Mouse (Mus musculus) right cerebral cortex, postnatal 36 days (tissue): Measurements from ENCODE around the gene Ccdc130.

Source experiments
- DNase-seq, 2 experiments: peaks; one replicate each; pipeline ENCODE4 v3.0.0; 2022; ENCODE audit warnings: low spot score in 2 of 2, mixed read lengths in 1 of 2

Ccdc130 gene

DNA sequence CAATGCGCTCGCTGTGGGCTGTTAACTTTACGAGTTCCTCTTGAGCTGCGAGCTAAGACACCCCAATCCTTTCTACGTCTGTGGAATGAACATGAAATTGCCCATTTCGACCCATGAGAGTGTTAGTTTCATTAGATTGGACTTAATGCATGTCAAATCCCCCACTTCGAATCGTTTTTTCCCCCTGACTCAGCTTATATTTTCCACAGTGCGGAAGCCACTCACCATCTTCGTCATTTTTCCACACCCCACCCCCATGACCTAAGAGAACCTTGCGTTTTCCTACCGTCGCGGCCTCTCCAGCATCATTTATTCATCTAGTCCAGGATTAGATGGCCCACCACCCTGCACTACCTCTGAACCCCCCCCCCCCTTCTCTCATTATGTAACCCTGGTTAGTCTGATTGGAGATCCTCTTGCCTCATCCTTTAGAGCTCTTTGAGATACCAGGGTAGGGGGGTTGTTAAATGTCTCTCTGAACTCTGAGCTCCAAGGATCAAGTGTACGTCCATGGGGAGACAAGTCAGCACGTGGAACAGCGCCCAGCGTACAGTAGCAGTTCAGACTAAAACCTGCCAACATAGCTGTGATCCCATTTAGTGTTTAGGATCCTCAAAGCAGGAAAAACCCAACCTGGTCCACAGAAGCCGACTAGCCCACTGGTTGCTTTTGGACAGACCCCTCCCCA, 32.5 kb downstream of the Ccdc130 start:
- no peak for DNase-seq

DNA sequence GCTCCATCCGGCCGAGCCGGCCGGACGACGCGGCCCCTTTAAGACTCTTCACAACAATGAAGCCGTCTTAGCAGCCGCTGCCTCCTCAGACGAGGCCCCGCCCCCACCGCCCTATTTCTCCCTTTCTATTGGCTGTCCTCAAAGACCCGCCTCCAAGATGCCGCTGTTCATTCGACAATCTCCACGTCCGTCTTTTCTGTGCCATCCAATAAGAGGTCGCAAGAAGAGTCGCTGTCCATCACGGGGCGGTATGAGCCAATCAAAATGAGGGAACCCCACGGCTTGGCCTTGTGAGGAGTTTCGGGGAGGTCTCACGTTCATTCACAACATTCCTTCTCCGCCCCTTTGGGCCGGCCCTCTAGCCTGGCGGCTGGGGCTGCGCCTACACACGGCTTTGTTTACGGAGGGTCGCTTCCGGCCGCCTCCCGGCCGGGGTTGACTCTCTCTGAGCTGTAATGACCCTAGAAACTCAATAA, 33.1 kb downstream of the Ccdc130 start, which contains the start of gene Zswim4:
Gene Zswim4 (minus strand): TSS at position 58 of the 476 bp plus-strand sequence.
- DNase-seq, result peak; percentile 99

DNA sequence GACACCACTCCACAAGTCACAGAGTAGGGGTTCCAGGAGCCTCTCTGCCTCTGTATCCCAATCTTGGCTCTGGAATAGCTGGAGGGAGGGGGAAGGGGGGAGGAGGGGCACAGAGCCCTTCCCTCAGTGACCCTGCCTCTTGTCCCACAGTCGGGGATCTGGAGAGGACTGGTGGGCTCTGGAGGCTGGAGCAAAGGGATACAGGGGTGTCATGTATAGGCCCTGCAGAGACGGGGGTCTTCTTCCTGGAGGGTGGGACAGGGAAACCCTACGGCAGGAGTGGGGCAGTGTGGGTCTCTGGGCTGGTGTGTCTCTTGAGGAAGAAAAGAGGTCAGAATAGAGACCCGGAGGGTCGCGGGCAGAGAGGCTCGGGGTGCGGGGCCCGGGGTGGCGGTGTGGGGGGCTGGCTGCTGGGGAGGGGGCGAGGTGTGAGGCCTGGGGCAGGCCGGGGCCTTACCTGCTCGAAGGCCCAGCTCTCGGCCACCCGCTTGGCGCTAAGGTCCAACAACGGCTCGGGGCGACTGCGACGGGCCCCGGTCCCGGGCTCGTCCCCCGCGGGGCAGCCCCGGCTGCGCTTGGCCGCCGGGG, 33.7 kb downstream of the Ccdc130 start:
- DNase-seq, result no peak

DNA sequence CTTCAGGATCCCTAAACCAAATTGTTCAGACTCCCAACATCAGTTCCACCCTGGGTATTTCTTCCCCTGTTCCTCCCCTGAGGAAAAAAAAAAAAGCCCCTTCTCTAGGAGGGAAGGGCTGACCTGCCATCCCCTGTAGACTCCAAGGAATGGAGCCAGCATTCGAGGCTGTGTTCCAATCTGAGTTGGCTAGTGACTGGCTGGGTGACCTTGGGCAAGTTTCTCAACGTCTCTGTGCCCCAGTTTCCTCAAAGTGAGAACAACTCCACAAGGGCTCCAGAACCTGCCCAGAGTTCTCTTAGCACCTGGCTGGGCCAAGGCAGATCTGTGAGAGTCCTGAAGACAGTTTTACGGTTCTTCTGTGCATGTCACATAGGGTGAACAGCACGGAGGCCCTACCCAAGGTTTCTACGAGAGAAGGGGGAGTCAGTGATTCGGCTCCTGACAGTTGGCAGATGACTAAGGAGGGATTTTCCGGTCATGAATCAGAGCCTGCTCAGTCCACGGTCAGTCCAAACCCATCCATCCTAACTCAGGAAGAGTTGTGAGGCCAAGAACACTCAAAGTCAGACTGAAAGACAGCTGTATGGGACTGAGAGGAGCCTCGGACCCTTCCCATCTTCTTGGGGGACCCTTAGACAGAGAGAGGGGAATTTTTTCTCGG, 34.3 kb downstream of the Ccdc130 start:
- no peak for DNase-seq

DNA sequence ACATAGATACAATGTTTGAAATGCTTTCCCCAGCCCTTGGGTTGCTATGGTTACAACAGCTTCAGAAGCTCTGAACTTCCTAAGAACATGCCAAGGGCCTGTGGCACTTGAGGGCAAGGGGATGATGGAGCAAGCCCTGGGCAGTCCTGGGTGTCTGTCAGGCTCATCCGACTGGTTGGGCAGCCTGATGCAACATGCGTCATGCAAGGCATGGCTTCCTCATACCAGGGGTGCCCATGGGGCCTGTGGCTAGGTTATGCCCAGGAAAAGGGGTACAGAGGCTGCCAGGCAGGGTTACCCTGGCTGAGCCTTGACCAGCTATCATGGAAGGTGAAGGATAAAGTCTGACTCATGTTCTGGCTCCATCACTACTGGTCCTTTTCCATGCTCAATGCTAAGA, 37.1 kb downstream of the Ccdc130 start:
- no peak for DNase-seq

DNA sequence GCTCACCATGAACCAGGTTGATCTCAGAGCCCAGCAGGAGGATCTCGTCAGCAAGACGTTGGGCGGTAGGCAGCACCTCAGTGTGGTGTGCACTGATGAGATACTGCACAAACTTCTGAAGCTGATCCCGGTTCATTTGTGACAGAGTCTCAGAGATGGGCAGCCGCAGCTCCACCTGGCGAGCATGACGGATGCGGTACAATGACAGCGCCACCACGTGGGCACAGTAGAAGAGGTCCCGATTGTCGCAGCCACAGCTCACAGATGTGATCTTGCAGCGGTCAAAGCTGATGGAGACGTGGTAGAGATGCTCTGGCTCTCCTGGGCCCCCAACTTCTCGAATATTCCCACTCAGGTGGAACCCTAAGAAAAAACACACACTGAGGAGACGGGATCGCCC, 39.4 kb downstream of the Ccdc130 start:
- DNase-seq, result no peak

DNA sequence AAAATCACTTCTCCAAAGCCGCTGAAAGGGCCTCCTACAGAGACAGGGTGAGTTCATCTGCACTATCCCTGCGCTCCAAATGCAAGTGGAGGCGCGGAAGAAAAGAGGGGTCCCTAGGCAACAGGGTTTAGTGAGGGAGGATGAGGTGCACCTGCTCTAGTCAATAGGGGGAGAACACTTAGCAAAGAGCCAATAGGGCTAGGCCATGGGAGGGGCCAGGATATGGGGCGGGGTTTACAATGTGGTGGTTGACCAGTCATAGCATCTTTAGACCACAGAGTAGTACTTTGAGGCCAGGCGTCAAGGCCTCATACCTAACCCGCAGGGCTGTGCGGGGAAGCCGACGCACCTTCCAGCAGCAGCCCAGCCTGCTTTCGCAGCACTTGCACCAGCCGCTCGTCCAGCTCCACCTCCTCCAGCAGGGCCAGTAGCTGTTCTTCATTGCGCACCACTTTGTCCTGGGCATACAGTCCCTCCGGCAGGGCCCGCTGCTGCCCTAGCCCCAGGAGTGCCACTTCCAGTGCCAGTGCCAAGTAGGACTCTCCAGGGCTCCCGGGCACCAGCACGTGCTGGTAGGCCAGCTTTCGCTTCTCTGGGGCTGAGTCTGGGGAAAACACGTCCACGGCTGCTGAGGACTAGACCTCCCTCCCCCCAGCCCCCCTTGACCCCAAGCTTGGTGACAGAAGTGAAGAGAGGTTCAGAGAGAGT, 46.7 kb downstream of the Ccdc130 start:
- DNase-seq, result no peak

DNA sequence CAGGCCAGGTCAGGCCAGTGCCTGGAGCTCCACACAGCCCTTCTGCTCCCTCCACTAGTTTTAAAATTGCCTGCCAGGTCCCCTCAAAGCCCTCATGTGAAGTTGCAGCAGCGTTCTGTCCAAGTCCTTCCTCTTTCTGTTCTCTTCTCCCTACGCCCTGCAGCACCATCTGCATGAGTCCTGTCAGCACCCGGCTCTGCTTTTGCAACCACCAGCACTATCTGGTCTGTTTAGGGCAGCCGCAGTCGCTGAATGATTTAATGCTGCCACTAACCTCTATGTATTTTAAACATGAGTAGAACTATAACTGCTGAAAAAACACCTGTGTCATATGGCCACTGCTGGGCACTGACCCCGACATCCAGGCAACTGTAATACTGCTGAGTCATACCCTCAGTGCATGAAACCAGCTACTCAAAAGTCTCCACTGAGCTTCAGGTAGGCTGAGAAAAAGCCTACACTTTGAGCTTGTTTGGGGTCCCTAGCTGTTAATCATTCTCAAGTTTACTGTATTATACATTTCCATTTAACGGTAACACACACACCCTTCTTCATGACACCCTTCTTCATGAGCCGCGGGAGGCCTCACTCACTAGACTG, 47.5 kb downstream of the Ccdc130 start:
- no peak for DNase-seq

DNA sequence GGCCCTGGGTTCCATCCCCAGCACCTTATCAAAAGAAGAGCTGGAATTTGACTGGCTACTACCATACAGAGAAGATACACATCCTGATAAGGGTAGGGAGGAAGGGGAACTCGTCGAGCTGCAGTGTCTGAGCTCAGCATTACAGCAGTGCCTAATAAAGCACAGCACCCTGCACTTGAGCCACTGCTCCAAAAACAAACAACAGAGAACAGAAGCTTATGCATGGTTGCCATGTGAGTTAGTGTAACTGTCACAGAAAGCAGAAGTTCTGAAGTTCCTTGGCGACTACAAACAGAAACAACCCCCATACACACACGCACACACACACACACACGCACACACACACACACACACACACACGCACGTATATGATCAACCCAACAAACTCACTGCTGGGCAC, 50.1 kb downstream of the Ccdc130 start:
- no peak for DNase-seq

DNA sequence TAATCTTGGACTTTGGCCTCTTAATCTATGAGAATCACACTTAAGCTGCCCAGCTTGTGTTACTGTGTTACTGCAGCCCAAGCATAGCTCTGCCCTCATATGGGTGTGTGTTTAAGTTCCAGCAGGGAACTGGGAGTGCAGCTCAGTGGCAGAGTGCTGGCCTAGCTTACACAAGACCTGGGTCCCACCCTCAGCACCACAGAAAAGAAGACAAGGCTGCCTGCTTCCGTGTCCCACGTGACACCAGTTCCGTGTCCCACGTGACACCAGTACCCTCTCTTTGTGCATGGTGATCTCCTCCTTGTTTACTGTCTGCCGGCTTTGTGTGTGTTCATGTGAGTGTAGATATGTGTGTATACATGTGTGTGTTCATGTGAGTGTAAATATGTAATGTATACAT, 52.0 kb downstream of the Ccdc130 start:
- no peak for DNase-seq

DNA sequence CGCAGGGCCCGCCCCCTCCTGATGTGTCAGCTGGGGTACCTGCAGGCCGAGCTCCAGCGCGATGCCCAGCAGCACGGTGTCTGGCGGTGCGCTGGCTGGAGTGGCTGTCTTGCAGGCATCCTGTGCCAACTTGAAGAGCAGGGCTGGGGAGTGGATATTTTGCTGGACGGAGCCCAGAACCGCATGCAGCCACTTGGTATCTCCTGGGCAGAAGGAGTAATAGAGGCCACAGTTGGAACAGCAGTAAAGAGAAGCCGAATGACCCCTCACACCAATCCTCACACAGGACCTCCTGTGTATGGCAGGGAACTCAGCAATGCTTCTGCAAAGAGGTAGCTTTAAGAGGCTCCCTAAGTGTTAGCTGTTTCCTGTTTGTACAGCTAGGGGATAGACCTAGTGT, 53.0 kb downstream of the Ccdc130 start:
- no peak for DNase-seq

DNA sequence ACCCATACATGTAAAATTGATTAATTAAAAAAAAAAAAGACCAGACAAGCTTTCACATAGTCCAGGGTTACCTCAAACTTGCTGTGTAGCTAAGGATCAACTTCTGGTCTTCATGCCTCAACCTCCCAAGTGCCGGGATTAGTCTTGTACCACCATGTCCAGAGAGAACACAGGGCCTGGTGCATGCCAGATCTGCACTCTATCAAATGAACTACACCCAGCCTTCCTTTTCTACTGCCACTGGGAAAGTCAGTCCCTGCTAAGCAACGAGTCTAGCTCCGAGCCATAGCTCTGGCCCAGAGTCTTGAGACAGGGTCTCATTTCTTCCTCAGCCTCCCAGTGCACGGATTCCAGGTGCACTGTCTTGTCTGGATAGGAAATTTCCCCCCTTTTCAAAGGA, 56.9 kb downstream of the Ccdc130 start:
- DNase-seq, result no peak

DNA sequence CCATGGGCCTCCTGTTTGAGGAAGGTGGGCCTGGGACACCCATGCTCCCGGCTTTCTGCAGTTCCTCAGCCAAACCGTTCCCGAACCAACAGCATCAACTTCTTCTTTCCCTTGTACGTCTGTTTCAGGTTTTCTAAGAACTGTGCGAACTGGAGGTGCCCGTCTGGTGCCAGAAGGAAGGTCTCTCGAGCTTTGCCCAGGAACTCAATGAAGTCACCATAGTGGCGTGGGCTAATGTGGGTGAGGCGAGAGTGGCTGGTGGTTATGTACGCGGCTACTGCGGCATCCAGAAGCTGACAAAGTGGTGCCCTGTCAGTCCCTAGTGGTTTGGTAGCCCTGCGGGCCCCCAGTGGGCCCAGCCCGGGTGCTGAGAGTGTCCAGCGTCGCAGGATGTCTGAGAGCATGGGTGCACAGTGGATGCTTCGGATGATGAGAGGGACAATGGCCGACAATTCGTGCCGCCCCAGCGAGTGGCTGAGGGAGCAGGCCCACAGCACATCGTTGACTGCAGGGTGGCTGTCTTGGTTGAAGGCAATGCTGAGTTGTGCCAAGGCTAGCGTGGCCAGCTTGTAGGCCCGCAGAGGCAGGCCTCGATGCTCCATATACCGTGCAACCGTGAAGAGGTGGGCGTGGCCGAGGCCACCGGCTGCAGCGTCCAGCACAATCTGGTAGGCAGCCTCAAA, 58.2 kb downstream of the Ccdc130 start:
- no peak for DNase-seq

DNA sequence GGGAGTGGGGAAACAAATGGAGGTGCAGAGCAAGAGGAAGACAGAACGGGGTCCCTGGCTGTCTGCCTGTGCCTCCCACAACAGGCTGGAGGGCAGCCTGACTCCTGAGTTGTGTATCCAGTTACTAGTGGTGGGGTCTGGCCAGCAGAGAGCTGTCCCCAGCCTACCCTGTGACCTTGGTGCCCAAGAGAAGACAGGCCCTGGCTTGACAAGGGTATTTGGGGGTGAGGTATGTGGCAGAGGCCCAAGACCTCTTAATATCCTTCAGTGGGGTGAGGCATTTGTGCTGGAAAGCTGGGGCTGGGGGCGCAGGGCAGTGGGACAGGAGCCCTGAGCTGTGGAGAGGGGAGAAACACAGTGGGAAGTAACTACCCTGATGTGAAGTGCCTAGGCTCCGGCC, 59.0 kb downstream of the Ccdc130 start:
- no peak for DNase-seq

DNA sequence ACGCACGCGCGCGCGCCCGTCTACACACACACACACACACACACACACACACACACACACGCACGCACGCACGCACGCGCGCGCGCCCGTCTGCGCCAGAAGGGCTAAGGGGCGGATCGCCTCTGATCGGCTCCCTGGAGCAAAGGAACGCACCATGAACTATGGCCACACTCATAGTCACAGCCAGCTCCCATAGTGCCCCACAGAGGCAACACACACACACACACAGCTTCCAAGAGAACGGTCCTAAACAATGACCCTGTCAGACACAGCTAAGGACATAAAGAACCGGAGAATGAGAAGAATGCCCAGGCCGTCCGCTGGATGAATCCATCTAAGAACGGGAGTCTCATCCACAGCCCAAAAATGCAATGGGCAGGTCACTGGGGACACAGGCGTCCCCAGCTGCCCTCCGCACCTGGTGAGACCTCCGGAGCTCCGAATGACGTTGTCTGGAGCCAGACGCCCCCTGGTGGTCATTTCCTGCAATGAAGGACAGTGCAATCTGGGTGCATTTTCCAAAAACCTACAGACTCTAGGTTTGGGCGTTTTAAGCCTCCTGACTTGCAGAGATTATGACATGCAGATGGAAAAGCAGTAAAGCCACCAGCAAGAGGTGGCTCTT, 59.9 kb downstream of the Ccdc130 start:
- peak; percentile 66 to 69 for DNase-seq

DNA sequence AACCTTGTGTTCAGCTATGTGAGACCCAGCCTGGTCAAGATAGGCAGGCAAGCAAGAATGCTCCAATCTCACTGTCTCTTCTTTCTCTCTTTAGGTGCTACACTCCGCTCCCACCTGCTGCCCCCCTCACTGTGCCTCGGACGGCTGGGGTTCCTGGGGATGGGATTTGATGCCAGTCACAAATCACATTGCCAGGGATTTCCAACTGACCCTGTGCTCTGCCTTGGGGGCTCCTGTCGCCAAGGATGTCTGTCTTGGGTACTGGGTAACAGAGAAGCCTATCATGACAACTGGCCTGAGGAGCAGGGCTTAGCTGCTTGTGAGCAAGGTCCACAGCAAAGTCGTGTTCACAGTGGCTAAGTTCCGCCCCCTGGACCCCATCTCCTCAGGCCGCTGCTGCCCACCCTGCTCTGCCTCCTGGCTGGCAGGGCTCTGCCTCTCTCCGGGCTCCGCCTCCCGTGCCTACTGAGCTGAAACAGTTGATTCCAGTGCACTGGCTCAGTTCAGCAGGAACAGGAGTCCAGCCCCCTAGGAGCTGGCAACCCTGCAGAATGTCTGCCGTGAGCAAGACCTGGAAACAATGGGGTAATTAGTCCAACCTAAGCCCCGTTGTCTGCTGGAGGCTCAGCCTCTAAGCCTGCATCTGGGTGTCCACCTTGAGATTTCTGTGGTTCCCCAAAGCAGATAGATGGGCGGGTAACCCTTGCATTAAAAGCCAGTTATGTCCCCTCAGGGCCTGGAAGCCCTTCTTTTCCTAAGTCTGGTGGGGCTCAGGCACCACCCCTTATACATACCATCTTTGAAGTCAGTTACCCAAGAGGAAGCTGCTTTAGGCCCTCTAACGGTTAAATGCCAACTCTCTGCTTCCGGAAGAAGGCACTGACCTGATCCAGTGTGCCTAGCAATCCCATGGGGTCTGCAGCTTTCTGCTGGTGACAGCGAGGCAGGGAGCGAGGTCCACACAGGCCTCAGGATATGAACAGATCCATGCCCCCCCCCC, 61.5 kb downstream of the Ccdc130 start:
- DNase-seq, result no peak

DNA sequence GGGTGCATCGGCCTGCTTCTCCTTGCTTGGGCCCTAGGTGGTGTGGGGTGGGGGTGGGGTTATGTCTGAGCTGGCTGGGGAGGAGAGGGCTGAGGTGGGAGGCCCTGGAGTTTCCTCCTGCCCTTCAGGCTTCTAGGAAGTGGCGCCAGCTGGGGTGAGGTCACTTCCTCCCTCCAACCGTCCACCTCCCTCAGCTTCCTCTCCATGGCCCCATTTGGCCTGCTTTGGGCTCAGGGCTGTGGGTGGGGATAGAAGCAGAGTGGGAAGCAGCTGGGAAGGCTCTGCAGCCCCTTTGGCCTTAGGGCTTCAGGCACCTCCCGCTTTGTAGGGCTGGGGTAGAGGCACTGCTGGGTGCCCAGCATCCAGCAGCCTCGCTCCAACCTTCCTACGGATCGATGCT, 62.4 kb downstream of the Ccdc130 start:
- no peak for DNase-seq
